Mouse (Mus musculus): ENCODE data around the gene Zdbf2. TPM values are rescaled to one million over a fixed set of nuclear protein-coding genes. Genes with fewer than 3 reads are reported as not detected.

Gene Zdbf2
- 0.06 and 0.20 TPM in 2 replicates for total RNA-seq (2017)

DNA sequence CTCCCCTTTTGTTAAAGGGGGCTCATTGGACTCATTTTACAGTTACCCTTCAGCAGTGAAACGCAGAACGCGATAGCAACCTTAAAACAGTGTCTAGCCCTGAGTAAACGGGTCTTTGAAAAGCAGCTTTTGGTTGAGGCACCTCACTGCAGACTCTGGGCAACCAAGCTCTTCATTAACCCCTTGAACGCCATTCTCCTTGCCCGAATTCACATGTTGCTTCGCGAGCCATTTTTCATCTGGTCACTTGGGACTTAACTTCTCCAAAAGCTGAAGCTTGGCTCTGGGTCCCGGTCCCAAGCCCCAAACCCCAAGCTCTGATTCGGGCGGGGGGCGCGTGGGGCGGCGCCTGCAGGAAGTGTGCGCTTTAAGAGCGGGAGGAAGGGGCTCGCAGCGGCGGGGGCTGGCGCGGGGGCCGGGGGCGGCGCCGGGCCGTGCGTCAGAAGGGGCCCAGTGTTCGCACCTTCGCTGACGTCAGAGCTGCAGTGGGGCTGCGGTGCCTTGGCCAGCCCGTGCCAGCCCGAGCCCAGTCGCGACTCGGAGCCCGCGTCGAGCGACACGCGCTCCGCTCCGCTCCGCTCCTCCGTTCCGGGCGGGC, at the start of gene Zdbf2:
Zdbf2 (plus strand) TSS at position 525 of the 598 bp plus-strand sequence.
- ATAC-seq (replicated peaks in 1 of 2; ENCODE audit: insufficient read depth in 1 of 2, low FRiP score in 2 of 2, low TSS enrichment in 1 of 2, low read depth in 1 of 2, poor library complexity in 2 of 2, severe bottlenecking in 2 of 2): 0 out of 4 replicates have a peak, but pooled peaks of 1 of the 2 experiments have one; percentile 10

- ATAC-seq (replicated peaks in 1 of 2; ENCODE audit: insufficient read depth in 1 of 2, low FRiP score in 2 of 2, low TSS enrichment in 1 of 2, low read depth in 1 of 2, poor library complexity in 2 of 2, severe bottlenecking in 2 of 2): no peak
Measured at GRCm38 (mm10) chr1:63225009-63225408, 48.1 kb upstream of the Zdbf2 start.

DNA sequence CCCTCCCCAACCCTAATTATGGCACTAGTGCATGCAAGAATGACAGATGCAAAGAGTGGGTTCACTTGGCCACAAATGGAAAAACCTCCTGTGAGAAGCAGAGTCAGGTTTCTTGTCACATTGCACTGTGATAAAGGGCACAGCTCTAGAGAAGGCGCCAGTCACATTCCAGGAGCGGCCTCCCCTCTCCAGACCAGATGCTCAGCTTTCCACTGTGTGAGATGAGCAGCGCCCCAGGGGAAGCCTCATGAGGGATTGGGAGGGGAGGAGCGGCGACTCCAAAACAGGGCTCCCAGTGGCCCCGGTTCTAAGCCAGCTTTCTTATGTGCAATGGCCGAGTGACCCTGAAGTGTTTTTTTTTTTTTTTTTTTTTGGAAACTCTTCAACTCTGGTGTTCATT, 47.2 kb upstream of the Zdbf2 start:
- no peak for ATAC-seq (replicated peaks in 1 of 2; ENCODE audit: insufficient read depth in 1 of 2, low FRiP score in 2 of 2, low TSS enrichment in 1 of 2, low read depth in 1 of 2, poor library complexity in 2 of 2, severe bottlenecking in 2 of 2)

GRCm38 (mm10) chr1:63227241-63227640, 45.8 kb upstream of the Zdbf2 start:
- no peak for ATAC-seq (replicated peaks in 1 of 2; ENCODE audit: insufficient read depth in 1 of 2, low FRiP score in 2 of 2, low TSS enrichment in 1 of 2, low read depth in 1 of 2, poor library complexity in 2 of 2, severe bottlenecking in 2 of 2)

DNA sequence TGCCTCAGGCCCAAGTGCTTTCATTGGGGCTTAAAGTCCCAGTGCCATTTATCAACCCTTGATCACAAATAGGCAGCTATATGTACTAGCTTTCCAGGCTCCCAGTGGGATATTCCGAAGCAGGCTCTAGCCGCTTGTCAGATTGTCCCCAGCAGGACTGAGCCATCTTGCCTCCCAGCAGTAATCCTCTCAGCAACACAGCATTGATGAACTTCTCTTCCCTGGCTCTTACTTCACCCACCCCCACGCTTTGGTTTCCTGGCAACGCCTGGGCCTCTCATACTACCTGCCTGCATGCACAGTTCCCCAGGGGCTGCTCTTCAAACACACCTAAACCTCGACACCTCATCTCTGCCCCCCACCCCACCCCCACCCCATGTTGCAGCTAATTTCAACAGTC, 35.7 kb upstream of the Zdbf2 start:
- no peak for ATAC-seq (replicated peaks in 1 of 2; ENCODE audit: insufficient read depth in 1 of 2, low FRiP score in 2 of 2, low TSS enrichment in 1 of 2, low read depth in 1 of 2, poor library complexity in 2 of 2, severe bottlenecking in 2 of 2)

DNA sequence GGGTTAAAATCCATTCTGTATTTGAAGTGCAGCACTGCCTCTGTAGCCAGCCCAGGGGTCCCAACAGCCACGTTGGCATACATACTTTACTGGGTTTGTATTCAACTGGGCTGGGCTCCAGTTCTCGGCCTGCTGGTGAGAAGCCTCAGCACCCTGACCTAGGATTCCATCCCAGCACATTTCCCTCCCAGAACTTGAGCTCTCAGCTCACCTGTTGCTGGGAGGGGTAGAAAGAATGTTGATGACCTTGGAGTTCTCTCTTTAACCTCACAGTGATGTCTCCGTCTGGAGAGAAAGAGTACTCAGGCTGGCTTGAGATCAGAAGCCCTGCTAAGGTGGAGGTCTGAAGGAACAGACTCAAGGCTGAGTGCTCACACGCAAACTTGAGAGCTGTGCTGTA, 33.8 kb upstream of the Zdbf2 start:
- ATAC-seq (replicated peaks in 1 of 2; ENCODE audit: insufficient read depth in 1 of 2, low FRiP score in 2 of 2, low TSS enrichment in 1 of 2, low read depth in 1 of 2, poor library complexity in 2 of 2, severe bottlenecking in 2 of 2): no peak

DNA sequence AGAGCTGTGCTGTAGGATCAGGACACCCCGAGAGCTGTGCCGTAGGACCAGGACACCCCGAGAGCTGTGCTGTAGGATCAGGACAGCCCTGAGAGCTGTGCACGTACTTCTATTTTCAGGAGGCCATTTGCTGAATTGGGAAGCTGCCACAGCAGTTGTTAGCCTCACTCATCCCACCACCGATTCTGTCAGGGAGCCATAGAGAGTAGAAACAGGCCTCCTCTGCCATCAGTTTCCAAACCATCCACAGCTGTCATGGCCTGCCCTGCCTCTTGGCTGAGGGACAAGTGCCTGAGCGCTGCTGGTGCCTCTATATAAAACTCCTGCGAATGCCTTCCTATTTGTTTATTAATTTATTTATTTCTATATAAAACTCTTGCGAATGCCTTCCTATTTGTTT, 33.3 kb upstream of the Zdbf2 start:
- ATAC-seq (replicated peaks in 1 of 2; ENCODE audit: insufficient read depth in 1 of 2, low FRiP score in 2 of 2, low TSS enrichment in 1 of 2, low read depth in 1 of 2, poor library complexity in 2 of 2, severe bottlenecking in 2 of 2): no peak

- ATAC-seq (replicated peaks in 1 of 2; ENCODE audit: insufficient read depth in 1 of 2, low FRiP score in 2 of 2, low TSS enrichment in 1 of 2, low read depth in 1 of 2, poor library complexity in 2 of 2, severe bottlenecking in 2 of 2): no peak
Measured at GRCm38 (mm10) chr1:63243854-63244253, 29.2 kb upstream of the Zdbf2 start.

- ATAC-seq (replicated peaks in 1 of 2; ENCODE audit: insufficient read depth in 1 of 2, low FRiP score in 2 of 2, low TSS enrichment in 1 of 2, low read depth in 1 of 2, poor library complexity in 2 of 2, severe bottlenecking in 2 of 2): peak; percentile 36 to 37; a peak in 3 of 4 replicates
Measured at GRCm38 (mm10) chr1:63246862-63247521, 26.1 kb upstream of the Zdbf2 start.

DNA sequence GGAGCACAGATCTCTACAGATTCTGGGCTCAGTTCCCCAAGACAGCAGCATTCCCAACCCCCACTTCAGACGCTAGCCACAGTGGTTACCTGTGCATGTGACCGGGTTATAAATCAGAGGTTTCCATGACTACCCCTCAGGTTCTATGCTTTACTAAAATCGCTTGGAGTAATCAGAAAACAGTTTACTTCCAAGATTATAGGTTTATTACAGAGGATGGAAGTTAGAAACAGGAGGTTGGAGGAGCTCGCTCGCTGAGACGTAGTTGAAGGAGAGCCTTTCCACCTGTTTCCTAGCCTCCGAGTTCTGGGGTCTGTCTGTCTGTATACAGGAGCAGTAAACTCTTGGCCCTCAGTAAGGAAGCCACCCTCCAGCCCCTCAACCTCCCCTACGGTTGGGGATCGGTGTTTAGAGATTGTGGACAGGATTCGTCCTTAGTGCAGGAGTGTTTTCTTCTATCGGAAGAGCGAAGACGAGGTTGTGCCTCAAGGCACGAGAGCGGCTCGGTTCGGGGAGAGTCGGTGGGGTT, 25.2 kb upstream of the Zdbf2 start:
- 0 out of 4 replicates have a peak, but pooled peaks of 1 of the 2 experiments have one; percentile 16 for ATAC-seq (replicated peaks in 1 of 2; ENCODE audit: insufficient read depth in 1 of 2, low FRiP score in 2 of 2, low TSS enrichment in 1 of 2, low read depth in 1 of 2, poor library complexity in 2 of 2, severe bottlenecking in 2 of 2)

GRCm38 (mm10) chr1:63248360-63248851, 24.7 kb upstream of the Zdbf2 start:
- 0 out of 4 replicates have a peak, but pooled peaks of 1 of the 2 experiments have one; percentile 5 for ATAC-seq (replicated peaks in 1 of 2; ENCODE audit: insufficient read depth in 1 of 2, low FRiP score in 2 of 2, low TSS enrichment in 1 of 2, low read depth in 1 of 2, poor library complexity in 2 of 2, severe bottlenecking in 2 of 2)

- ATAC-seq (replicated peaks in 1 of 2; ENCODE audit: insufficient read depth in 1 of 2, low FRiP score in 2 of 2, low TSS enrichment in 1 of 2, low read depth in 1 of 2, poor library complexity in 2 of 2, severe bottlenecking in 2 of 2): no peak
Measured at GRCm38 (mm10) chr1:63249261-63249660, 23.8 kb upstream of the Zdbf2 start.

DNA sequence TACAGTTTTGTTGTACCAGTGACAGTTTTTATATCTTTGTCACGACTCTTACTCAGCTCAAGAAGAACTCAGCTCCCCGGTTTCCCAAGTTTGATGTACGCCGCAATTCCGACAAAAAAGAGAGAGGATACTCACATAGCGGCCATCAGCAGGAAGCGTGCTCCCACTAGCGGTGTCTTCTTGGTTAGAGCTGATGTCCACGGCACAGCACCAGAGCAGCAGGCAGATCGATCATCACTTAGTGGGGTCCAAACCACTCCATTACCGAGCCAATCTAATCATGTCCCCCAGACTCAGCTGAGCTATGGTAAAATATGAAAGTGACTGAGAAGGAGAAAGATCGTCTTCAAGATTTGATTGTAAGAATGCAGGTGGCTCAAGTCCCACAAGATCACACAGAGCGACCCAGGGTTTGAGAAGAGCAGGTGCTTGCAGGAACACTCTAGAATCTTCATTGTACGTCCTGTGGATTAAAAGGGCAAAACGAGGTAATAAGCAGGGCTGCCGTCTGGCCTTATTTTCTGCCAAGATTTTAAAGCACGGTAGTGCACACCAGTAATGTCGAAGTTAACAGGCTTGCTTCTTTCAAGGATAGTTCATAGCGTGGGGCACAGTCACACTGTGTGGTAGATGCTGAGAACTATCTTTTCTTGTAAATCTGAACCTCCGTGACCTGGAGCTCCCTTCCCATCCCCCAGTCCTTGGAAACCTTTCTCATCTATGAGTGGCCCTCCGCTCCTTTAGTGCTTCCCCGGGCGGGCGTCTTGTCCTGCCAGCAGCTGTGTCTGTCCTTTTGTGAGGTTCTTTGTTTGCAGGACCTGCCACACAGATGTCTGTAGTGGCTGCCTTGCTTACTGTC, 20.5 kb upstream of the Zdbf2 start:
- no peak for ATAC-seq (replicated peaks in 1 of 2; ENCODE audit: insufficient read depth in 1 of 2, low FRiP score in 2 of 2, low TSS enrichment in 1 of 2, low read depth in 1 of 2, poor library complexity in 2 of 2, severe bottlenecking in 2 of 2)

DNA sequence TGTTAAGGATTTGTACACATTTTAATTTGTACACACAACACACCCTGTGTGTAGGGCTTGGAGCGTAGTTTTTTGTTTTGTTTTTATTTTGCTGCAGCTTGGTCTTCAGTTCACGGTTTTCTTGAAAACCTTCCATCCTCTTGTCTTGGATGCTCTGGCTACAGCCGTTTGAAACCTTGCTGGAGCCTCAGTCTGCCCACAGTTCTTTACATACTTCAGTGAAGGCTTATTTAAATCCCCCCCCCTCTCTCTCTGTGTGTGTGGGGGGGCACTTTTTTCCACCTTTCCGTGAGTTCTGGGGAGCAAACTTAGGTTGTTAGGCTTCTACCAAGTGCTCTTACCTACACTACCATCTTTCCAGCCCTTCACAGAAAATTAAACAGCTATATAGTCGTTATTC, 19.8 kb upstream of the Zdbf2 start:
- ATAC-seq (replicated peaks in 1 of 2; ENCODE audit: insufficient read depth in 1 of 2, low FRiP score in 2 of 2, low TSS enrichment in 1 of 2, low read depth in 1 of 2, poor library complexity in 2 of 2, severe bottlenecking in 2 of 2): no peak

DNA sequence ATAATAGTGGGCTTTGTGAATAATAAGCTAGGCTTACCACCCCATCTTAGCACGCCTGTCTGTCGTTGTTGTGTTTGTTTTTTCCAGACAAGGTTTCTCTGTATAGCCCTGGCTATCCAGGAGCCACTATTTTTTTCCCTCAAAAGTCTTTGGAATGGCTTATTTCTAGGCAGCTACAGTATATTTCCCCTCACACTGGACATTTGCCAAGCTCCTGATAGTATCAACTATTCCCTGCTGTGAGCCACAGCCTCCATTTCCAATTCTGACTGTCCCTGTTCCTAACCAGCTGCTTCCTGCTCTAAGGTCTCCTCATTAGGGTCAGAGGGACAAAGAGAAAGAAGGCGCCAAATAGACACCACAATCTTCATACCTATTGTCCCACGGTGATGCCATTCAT, 18.0 kb upstream of the Zdbf2 start:
- no peak for ATAC-seq (replicated peaks in 1 of 2; ENCODE audit: insufficient read depth in 1 of 2, low FRiP score in 2 of 2, low TSS enrichment in 1 of 2, low read depth in 1 of 2, poor library complexity in 2 of 2, severe bottlenecking in 2 of 2)

DNA sequence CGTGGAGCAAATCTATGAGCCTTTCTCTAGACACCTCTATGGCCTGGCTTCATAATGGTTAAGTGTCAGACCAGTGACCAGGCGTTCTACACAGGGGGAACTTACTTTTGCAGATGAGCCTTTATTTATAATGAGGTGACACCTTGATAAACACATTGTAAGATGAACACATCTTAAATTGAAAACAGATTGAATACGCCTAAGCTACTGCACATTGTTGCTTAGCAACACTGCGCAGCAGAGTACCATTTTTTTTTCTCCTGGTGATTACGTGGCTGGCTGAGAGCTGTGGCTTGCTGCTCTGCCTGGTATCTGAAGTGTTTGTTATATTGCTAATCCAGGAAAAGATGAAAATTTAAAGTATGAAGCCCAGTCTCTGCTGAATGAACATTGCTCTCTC, 17.0 kb upstream of the Zdbf2 start:
- no peak for ATAC-seq (replicated peaks in 1 of 2; ENCODE audit: insufficient read depth in 1 of 2, low FRiP score in 2 of 2, low TSS enrichment in 1 of 2, low read depth in 1 of 2, poor library complexity in 2 of 2, severe bottlenecking in 2 of 2)

DNA sequence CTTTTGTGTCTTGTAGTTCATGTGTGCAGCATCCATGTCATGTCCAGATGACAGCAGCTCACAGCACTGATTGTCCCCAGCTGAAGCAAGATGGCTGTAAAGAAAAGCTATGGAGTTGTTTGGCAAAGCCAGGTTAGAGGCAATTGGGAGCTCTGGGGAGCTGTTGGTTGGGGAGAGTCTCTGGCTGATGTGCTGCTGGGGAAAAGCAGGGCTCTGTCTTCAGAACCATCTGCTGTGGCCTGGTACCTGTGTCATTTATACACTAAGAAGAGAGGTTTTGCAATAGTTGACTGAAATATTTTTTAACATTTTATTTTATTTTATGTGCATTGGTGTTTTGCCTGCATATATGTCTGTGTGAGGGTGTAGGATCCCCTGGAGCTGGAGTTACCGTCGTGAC, 14.6 kb upstream of the Zdbf2 start:
- ATAC-seq (replicated peaks in 1 of 2; ENCODE audit: insufficient read depth in 1 of 2, low FRiP score in 2 of 2, low TSS enrichment in 1 of 2, low read depth in 1 of 2, poor library complexity in 2 of 2, severe bottlenecking in 2 of 2): no peak

Measured in hematopoietic stem cell, adult 5-6 weeks (primary cell).